Mouse (Mus musculus): ENCODE results near the gene Mettl6. TPM values are rescaled to one million over a fixed set of nuclear protein-coding genes. Genes with fewer than 3 reads are reported as not detected.

The Mettl6 gene
- polyA plus RNA-seq (2016; fragmentation: Nextera tagmentation; extraction: Ambion mirVana): 79.1 and 86.2 TPM in 2 replicates

DNA sequence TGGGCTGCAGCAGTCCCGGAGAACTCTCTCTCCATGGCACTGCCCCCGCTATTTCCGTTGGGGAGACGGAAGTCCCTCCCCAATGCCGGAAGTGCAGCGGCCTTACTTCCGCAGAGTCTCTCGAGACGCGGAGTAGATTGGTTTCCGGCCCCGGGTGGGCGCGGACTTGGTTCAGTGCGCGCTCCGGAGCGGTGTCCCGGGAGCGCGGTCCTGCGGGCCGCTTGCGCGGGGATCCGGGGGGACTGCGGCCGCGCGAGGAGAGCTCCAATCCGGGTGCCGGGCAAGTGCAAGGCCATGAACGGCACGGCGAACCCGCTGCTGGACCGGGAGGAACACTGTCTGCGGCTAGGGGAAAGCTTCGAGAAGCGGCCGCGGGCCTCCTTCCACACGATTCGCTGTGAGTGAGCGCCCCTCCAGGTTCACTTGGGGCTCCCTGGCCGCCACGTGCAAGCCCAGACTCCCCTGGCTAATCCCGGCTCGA lies at the start of gene Mettl6:
Gene Mettl6 (minus strand): TSS at position 66 of the 481 bp plus-strand sequence.
- H3K9me3 ChIP-seq: no peaks in the 10 kb centered on the region
- under 1% methylated on average over 49 of the region's 49 CpGs for WGBS
- peak within 1 kb of the TSS; percentile 95 for H3K27ac ChIP-seq (replicated peaks)
- no peaks in the 10 kb centered on the region for H3K27me3 ChIP-seq (replicated peaks; ENCODE audit: low read depth, poor library complexity, severe bottlenecking)
- peak; percentile 93 for DNase-seq (ENCODE audit: low spot score)
- H3K4me1 ChIP-seq: peaks cover 31% of the 10 kb centered on the region
- H3K4me3 ChIP-seq: peak within 1 kb of the TSS; percentile 96
- H3K36me3 ChIP-seq (replicated peaks): peaks cover 66% of the 10 kb centered on the region

GRCm38 (mm10) chr14:31543885-31544442 lies 49.1 kb upstream of the Mettl6 start:
- no peak for DNase-seq (ENCODE audit: low spot score)
- H3K27me3 ChIP-seq (replicated peaks; ENCODE audit: low read depth, poor library complexity, severe bottlenecking): no peaks in the 10 kb centered on the region
- WGBS: 73% methylated on average over 11 of the region's 11 CpGs
- H3K4me1 ChIP-seq: peaks cover 12% of the 10 kb centered on the region
- H3K9me3 ChIP-seq: 0 out of 2 replicates have a peak, but pooled peaks cover 3% of the 10 kb centered on the region
- no peak overlapping the region for H3K4me3 ChIP-seq
- H3K27ac ChIP-seq (replicated peaks): peak overlapping the region; percentile 8; the same call in 1 of the 2 replicates
- no peaks in the 10 kb centered on the region for H3K36me3 ChIP-seq (replicated peaks)

DNA sequence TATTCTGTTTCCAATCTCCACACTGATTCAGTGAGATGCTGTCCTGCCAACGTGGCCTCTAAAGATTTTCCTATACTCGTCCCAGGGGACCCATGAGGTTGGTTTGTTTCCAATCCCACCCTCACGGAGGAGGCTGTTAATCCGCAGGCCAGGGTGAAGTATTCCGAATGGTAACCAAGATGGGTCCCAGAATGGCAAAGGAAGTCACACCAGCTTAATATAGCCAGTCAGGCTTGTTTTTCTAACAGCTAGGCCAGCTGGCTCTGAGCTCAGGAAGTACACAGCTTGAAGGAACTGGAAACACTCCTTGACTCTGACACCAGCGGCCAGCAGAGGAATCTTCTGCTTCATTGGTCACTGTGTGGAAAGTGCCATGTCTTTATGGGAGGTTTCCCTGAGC lies 42.5 kb upstream of the Mettl6 start:
- peaks cover 14% of the 10 kb centered on the region for H3K4me1 ChIP-seq
- H3K27ac ChIP-seq (replicated peaks): no peak overlapping the region
- H3K36me3 ChIP-seq (replicated peaks): no peaks in the 10 kb centered on the region
- no peak for DNase-seq (ENCODE audit: low spot score)
- WGBS: 79% methylated on average over 6 of the region's 6 CpGs
- no peaks in the 10 kb centered on the region for H3K9me3 ChIP-seq
- no peak overlapping the region for H3K4me3 ChIP-seq
- H3K27me3 ChIP-seq (replicated peaks; ENCODE audit: low read depth, poor library complexity, severe bottlenecking): no peaks in the 10 kb centered on the region

DNA sequence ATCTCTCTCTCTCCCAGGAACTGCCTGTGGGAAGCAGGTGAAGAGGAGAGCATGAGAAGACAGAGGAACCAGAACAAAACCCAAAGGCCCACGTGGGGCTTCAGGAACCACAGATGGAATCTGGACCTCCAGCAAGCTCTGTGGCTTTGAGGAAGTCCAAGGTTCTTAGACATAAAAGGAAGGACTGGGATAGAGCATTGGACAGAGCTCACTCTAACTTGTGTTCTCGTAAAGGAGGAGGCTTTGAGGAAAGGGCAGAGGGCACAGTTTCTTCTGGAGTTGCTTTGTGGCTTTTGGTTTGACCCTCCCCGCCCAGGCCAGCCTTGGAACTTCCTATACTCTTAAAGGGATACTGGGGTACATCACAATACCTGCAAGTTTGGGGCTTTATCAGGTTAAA lies 37.8 kb upstream of the Mettl6 start:
- Histone ChIP-seq H3K4me1 (peaks cover 34% of the 10 kb centered on the region), H3K36me3 (replicated peaks) (no peaks in the 10 kb centered on the region), H3K27ac (replicated peaks) (peak overlapping the region; percentile 52; the same call in 1 of the 2 replicates), H3K27me3 (replicated peaks; ENCODE audit: low read depth, poor library complexity, severe bottlenecking) (no peaks in the 10 kb centered on the region), H3K9me3 (no peaks in the 10 kb centered on the region), H3K4me3 (no peak overlapping the region)
- WGBS: 58% methylated on average over 3 of the region's 3 CpGs
- DNase-seq (ENCODE audit: low spot score): no peak

DNA sequence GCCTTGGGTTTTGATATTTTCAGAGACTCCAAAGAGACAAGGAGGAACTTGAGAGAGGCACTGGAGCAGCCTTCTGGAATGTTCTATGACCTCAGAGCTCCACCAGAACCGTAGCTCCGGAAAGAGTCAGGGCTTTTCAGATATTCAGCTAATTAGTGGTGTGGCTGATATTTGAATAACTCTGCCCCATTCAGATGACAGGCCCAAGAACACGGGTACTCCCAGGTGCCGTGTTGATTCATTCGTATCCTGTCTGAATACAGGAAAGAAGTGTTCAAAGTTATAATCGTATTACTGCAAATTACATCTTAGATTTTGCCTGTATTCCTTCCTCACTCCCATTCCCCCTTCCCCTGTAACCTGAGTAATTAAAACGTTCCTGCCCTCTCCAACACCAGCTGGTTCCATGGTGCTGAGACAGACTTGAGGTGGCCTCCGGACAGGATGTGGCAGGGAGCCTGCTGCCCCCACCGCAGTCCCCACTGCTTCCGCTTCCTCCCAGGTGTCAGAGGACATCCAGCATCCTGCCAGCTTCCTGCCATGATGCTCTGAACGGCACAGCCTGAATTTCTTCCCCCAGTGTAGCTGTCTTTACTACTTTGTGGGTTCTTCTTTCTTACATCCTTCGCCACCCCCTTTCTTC lies 36.8 kb upstream of the Mettl6 start:
- H3K27ac ChIP-seq (replicated peaks): peak overlapping the region; percentile 73
- H3K4me1 ChIP-seq: peaks cover 35% of the 10 kb centered on the region
- WGBS: 59% methylated on average over 12 of the region's 12 CpGs

DNA sequence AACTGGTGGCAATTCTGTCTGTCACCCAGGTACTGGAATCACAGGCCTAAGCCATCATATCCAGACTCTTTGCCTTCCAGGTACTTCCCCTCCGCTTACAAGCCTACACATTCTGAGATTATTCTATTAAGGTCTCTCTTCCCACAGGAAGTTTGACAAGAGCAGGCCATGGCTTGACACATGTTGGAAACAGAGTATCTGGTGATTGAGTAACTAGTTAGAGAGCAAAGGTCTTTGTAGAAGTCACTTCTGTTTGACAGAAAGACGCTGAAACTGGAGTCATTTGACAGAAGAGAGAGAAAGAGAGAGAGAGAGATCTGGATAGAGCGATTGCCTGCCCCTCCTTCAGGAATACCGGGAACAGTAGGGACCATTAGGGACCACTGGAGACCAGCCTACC lies 36.0 kb upstream of the Mettl6 start:
- H3K27me3 ChIP-seq (replicated peaks; ENCODE audit: low read depth, poor library complexity, severe bottlenecking): no peaks in the 10 kb centered on the region
- no peak overlapping the region for H3K4me3 ChIP-seq
- no peak for DNase-seq (ENCODE audit: low spot score)
- peaks cover 35% of the 10 kb centered on the region for H3K4me1 ChIP-seq
- 0 out of 2 replicates have a peak overlapping the region, but pooled peaks have one; percentile 73 for H3K27ac ChIP-seq (replicated peaks)
- H3K36me3 ChIP-seq (replicated peaks): no peaks in the 10 kb centered on the region
- 91% methylated on average over 4 of the region's 4 CpGs for WGBS
- H3K9me3 ChIP-seq: no peaks in the 10 kb centered on the region

More for the DNA sequence above, 36.8 kb upstream of the Mettl6 start:
- Histone ChIP-seq H3K27me3 (replicated peaks; ENCODE audit: low read depth, poor library complexity, severe bottlenecking) (no peaks in the 10 kb centered on the region), H3K9me3 (no peaks in the 10 kb centered on the region), H3K36me3 (replicated peaks) (no peaks in the 10 kb centered on the region), H3K4me3 (no peak overlapping the region; the same call in 1 of the 2 replicates)
- peak; percentile 63 for DNase-seq (ENCODE audit: low spot score)

DNA sequence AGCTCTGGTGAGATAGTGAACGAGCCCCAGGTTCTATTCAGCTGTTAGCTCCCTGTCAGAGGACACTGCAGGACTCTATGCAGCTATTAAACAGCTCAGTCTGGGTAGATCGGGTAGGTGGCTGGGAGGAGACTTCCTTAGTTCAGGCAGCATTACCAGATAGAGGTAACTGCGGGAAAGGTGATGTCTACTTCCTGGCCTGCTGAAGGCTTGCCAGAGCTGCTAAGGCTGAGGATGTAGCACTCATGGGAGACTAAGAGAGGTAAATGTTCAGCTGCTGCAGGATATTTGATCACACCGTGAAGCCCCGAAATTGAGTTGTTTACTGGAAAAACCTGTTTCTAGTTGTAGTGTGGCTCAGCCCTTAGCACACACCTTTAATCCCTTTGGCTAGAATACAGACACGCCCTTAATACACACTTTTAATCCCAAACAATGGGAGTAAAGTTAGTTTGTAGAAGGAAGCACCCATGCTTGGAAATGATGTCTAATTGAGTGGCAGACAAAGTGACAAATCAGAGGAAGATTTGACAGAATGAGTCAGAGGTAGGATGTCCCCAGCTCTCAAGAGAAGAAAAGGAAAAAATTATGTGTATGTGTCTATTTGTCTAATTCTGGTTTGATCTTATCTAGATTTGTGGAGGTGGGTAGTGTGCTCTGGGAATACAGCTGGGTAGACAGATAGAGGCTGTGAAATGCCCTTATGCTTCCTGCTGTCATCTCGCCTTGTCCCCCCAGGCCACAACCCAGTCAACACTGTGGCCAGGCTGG lies 30.4 kb upstream of the Mettl6 start:
- Histone ChIP-seq H3K36me3 (replicated peaks) (no peaks in the 10 kb centered on the region), H3K27me3 (replicated peaks; ENCODE audit: low read depth, poor library complexity, severe bottlenecking) (no peaks in the 10 kb centered on the region), H3K4me1 (peaks cover 10% of the 10 kb centered on the region), H3K27ac (replicated peaks) (no peak overlapping the region), H3K4me3 (no peak overlapping the region), H3K9me3 (no peaks in the 10 kb centered on the region)
- 78% methylated on average over 7 of the region's 7 CpGs for WGBS
- DNase-seq (ENCODE audit: low spot score): no peak

DNA sequence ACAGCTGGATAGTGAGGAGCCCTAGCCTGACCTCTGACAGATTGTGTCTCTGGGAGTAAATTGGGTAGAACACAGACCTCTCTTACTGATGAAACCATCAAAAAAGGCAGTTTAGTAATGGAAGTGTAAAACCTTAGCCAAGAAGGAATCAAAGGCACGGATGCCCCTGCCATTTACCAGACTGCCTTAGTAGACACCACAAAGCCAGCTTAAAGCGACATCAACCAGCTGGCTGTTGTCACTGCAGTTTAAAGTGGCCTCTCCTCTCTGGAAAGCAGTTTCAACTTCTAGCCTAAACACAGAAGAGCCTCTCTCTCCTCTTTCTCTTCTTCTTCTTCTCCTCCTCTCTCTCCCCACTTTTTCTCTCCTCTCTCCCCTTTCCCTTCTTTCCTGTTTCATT lies 26.5 kb upstream of the Mettl6 start:
- Histone ChIP-seq H3K4me3 (no peak overlapping the region), H3K27me3 (replicated peaks; ENCODE audit: low read depth, poor library complexity, severe bottlenecking) (no peaks in the 10 kb centered on the region), H3K9me3 (no peaks in the 10 kb centered on the region), H3K27ac (replicated peaks) (no peak overlapping the region), H3K4me1 (peaks cover 12% of the 10 kb centered on the region), H3K36me3 (replicated peaks) (no peaks in the 10 kb centered on the region)
- WGBS: 82% methylated on average over 2 of the region's 2 CpGs
- DNase-seq (ENCODE audit: low spot score): no peak

- 42% methylated on average over 3 of the region's 3 CpGs for WGBS
- H3K4me1 ChIP-seq: peaks cover 12% of the 10 kb centered on the region
- DNase-seq (ENCODE audit: low spot score): no peak
- no peaks in the 10 kb centered on the region for H3K27me3 ChIP-seq (replicated peaks; ENCODE audit: low read depth, poor library complexity, severe bottlenecking)
- peaks cover 2% of the 10 kb centered on the region; the same call in 1 of the 2 replicates for H3K36me3 ChIP-seq (replicated peaks)
- peaks cover 6% of the 10 kb centered on the region; the same call in 1 of the 2 replicates for H3K9me3 ChIP-seq
- no peak overlapping the region for H3K4me3 ChIP-seq
- no peak overlapping the region; the same call in 1 of the 2 replicates for H3K27ac ChIP-seq (replicated peaks)
Observed at GRCm38 (mm10) chr14:31519165-31519564, 24.3 kb upstream of the Mettl6 start.

DNA sequence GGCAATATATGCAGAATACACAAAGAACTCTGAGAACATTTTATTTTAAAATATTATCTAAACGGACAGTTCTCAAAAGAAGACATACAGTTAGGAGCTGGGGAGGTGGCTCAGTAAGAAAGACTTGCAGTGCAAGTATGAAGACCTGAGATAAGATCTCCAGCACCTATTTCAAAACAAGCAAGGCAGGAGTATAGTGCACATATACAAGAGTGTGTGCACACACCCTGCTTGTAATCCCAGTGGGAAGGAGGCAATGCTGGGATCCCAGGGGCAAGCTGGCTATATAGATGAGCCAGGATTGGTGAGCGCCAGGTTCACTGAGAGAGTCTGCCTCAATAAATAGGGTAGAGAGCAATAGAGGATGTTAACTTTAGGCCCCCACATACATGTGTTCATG lies 21.1 kb upstream of the Mettl6 start:
- H3K4me1 ChIP-seq: peaks cover 12% of the 10 kb centered on the region
- 96% methylated on average over 2 of the region's 2 CpGs for WGBS
- no peak for DNase-seq (ENCODE audit: low spot score)
- no peaks in the 10 kb centered on the region for H3K27me3 ChIP-seq (replicated peaks; ENCODE audit: low read depth, poor library complexity, severe bottlenecking)
- H3K4me3 ChIP-seq: no peak overlapping the region
- no peak overlapping the region for H3K27ac ChIP-seq (replicated peaks)
- peaks cover 10% of the 10 kb centered on the region; the same call in 1 of the 2 replicates for H3K9me3 ChIP-seq
- peaks cover 20% of the 10 kb centered on the region for H3K36me3 ChIP-seq (replicated peaks)

DNA sequence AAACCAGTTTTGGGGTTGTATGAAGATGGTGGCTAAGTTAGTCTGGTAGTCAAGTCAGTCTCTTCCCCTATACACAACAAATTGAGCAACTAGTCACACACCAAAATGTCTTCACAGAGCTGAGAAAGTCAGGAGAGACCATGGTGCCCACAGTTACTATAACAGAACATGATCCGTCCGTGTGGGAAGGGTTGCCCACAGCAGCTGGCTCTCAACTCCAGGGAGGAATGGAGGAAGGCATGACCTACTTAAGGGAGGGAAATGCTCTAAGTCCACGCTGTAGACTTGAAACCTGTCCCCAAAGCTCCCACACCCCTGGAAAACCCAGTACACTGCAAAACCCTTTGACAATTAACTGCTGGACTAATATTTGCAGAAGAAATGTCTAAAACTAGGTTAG lies 15.5 kb upstream of the Mettl6 start:
- Histone ChIP-seq H3K4me1 (no peaks in the 10 kb centered on the region), H3K9me3 (peaks cover 10% of the 10 kb centered on the region; the same call in 1 of the 2 replicates), H3K4me3 (no peak overlapping the region), H3K36me3 (replicated peaks) (peaks cover 74% of the 10 kb centered on the region), H3K27ac (replicated peaks) (no peak overlapping the region), H3K27me3 (replicated peaks; ENCODE audit: low read depth, poor library complexity, severe bottlenecking) (no peaks in the 10 kb centered on the region)
- WGBS: 95% methylated on average over 3 of the region's 3 CpGs
- DNase-seq (ENCODE audit: low spot score): no peak

DNA sequence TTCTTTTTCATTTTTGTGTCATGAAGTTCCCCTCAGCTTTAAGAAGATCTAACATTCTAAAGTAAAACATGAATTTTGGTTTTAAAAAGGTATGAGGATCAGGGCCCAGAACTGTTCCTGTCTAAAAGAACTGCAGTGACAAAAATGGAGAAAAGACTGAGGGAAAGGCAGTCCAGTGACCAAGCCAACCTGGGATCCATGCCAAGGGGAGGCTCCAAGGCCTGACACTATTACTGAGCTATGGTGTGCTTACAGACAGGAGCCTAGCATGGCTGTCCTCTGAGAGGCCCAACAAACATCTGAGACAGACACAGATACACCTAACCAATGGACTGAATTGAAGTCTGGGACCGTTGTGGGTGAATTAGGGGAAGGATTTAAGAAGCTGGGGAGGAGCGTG lies 15.1 kb upstream of the Mettl6 start:
- Histone ChIP-seq H3K9me3 (peaks cover 10% of the 10 kb centered on the region; the same call in 1 of the 2 replicates), H3K4me3 (no peak overlapping the region), H3K4me1 (no peaks in the 10 kb centered on the region), H3K27me3 (replicated peaks; ENCODE audit: low read depth, poor library complexity, severe bottlenecking) (no peaks in the 10 kb centered on the region), H3K27ac (replicated peaks) (no peak overlapping the region), H3K36me3 (replicated peaks) (peaks cover 78% of the 10 kb centered on the region)
- 98% methylated on average over 2 of the region's 2 CpGs for WGBS
- no peak for DNase-seq (ENCODE audit: low spot score)
